In genomic region chr6:9234802-9235201, GRCm38 (mm10) we compare ENCODE assay signal across 8 mouse cellular contexts.
DNase-seq lines count a peak whose midpoint lies in the region; ATAC-seq and TF ChIP-seq lines count a peak whose summit lies in the region.

No protein-coding gene starts in this region.

- H3K9me3 ChIP-seq in forebrain, postnatal 0 days (ENCODE audit: low read length): no peaks in the 10 kb centered on the region
- H3K9me3 ChIP-seq in forebrain, embryonic 13.5 days (replicated peaks): no peaks in the 10 kb centered on the region
- H3K9me3 ChIP-seq in midbrain, embryonic 11.5 days (ENCODE audit: control insufficient read depth, low read length): no peaks in the 10 kb centered on the region
- no peaks in the 10 kb centered on the region for H3K9me3 ChIP-seq in midbrain, embryonic 15.5 days
- no peaks in the 10 kb centered on the region for H3K9me3 ChIP-seq in limb, embryonic 10.5 days (replicated peaks)

- TF ChIP-seq CTCF in forebrain, postnatal 0 days (IDR thresholded peaks at IDR 0.05; ENCODE audit: low read depth): peak; percentile 38
- TF ChIP-seq CTCF in brain, embryonic 14.5 days (IDR thresholded peaks at IDR 0.05; ENCODE audit: borderline replicate concordance, extremely low read depth, insufficient read depth, insufficient read length): peak; percentile 46; the same call in 1 of the 2 replicates

- no peaks in the 10 kb centered on the region for H3K27me3 ChIP-seq in forebrain, postnatal 0 days (ENCODE audit: insufficient read depth, low read length)
- no peaks in the 10 kb centered on the region for H3K27me3 ChIP-seq in forebrain, embryonic 13.5 days
- H3K27me3 ChIP-seq in midbrain, embryonic 11.5 days (ENCODE audit: control insufficient read depth, insufficient read depth, low read length): no peaks in the 10 kb centered on the region
- H3K27me3 ChIP-seq in midbrain, embryonic 15.5 days (replicated peaks): no peaks in the 10 kb centered on the region
- no peaks in the 10 kb centered on the region for H3K27me3 ChIP-seq in limb, embryonic 10.5 days (ENCODE audit: low read depth, poor library complexity, severe bottlenecking)

- no peak overlapping the region for H3K4me3 ChIP-seq in forebrain, postnatal 0 days (ENCODE audit: low read depth, low read length)
- H3K4me3 ChIP-seq in forebrain, embryonic 13.5 days: no peak overlapping the region
- H3K4me3 ChIP-seq in midbrain, embryonic 11.5 days (ENCODE audit: low read depth, low read length): no peak overlapping the region
- no peak overlapping the region for H3K4me3 ChIP-seq in midbrain, embryonic 15.5 days
- H3K4me3 ChIP-seq in limb, embryonic 10.5 days: no peak overlapping the region

- no peak overlapping the region for H3K9ac ChIP-seq in forebrain, postnatal 0 days
- H3K9ac ChIP-seq in forebrain, embryonic 13.5 days: no peak overlapping the region
- no peak overlapping the region for H3K9ac ChIP-seq in midbrain, embryonic 11.5 days (ENCODE audit: low read length)
- no peak overlapping the region for H3K9ac ChIP-seq in midbrain, embryonic 15.5 days

- TF ChIP-seq POLR2A in brain, embryonic 14.5 days (IDR thresholded peaks at IDR 0.05; ENCODE audit: borderline replicate concordance, extremely low read depth, insufficient read depth, insufficient read length, poor library complexity, severe bottlenecking): no peak

- no peak overlapping the region for H3K27ac ChIP-seq in forebrain, postnatal 0 days (ENCODE audit: low read depth, low read length)
- no peak overlapping the region for H3K27ac ChIP-seq in forebrain, embryonic 13.5 days
- no peak overlapping the region for H3K27ac ChIP-seq in midbrain, embryonic 11.5 days (ENCODE audit: low read depth, low read length)
- H3K27ac ChIP-seq in midbrain, embryonic 15.5 days: no peak overlapping the region
- H3K27ac ChIP-seq in limb, embryonic 10.5 days: no peak overlapping the region

- no peaks in the 10 kb centered on the region for H3K4me1 ChIP-seq in forebrain, postnatal 0 days (ENCODE audit: insufficient read depth)
- H3K4me1 ChIP-seq in forebrain, embryonic 13.5 days: no peaks in the 10 kb centered on the region
- no peaks in the 10 kb centered on the region for H3K4me1 ChIP-seq in midbrain, embryonic 11.5 days (ENCODE audit: control insufficient read depth, insufficient read depth, low read length)
- H3K4me1 ChIP-seq in midbrain, embryonic 15.5 days: no peaks in the 10 kb centered on the region
- no peaks in the 10 kb centered on the region for H3K4me1 ChIP-seq in limb, embryonic 10.5 days

- H3K4me2 ChIP-seq in forebrain, postnatal 0 days (ENCODE audit: low read depth): no peak overlapping the region
- no peak overlapping the region for H3K4me2 ChIP-seq in forebrain, embryonic 13.5 days
- H3K4me2 ChIP-seq in midbrain, embryonic 11.5 days: no peak overlapping the region
- H3K4me2 ChIP-seq in midbrain, embryonic 15.5 days: no peak overlapping the region

- H3K36me3 ChIP-seq in forebrain, postnatal 0 days (ENCODE audit: insufficient read depth): no peaks in the 10 kb centered on the region
- no peaks in the 10 kb centered on the region for H3K36me3 ChIP-seq in forebrain, embryonic 13.5 days (ENCODE audit: poor library complexity, severe bottlenecking)
- H3K36me3 ChIP-seq in midbrain, embryonic 11.5 days (ENCODE audit: control insufficient read depth, insufficient read depth, low read length): no peaks in the 10 kb centered on the region
- H3K36me3 ChIP-seq in midbrain, embryonic 15.5 days (replicated peaks): no peaks in the 10 kb centered on the region
- H3K36me3 ChIP-seq in limb, embryonic 10.5 days: no peaks in the 10 kb centered on the region

- ATAC-seq in forebrain, postnatal 0 days: no peak
- ATAC-seq in forebrain, embryonic 13.5 days: no peak
- no peak for ATAC-seq in midbrain, embryonic 11.5 days (ENCODE audit: low FRiP score)
- no peak for ATAC-seq in midbrain, embryonic 15.5 days (replicated peaks)

- peak; percentile 11 for DNase-seq in forebrain, postnatal 0 days
- DNase-seq in midbrain, embryonic 11.5 days (ENCODE audit: low spot score, missing footprints): peak; percentile 85
- DNase-seq in brain, embryonic 14.5 days (ENCODE audit: low read depth): peak; percentile 62
- peak; percentile 34 for DNase-seq in limb, embryonic 10.5 days (ENCODE audit: low spot score)
- DNase-seq in natural killer cell, adult 2 months (ENCODE audit: low spot score in 2 of 2): no peak
- DNase-seq in gastrocnemius, adult 18-20 months (ENCODE audit: low spot score): no peak

Comparison
In these comparisons a context has a peak if more than half of its experiments do, and no peak if none do; other contexts are left out.
1. DNase-seq: peak in forebrain, postnatal 0 days (single experiment), midbrain, embryonic 11.5 days (single experiment), brain, embryonic 14.5 days (single experiment) and limb, embryonic 10.5 days (single experiment); none in natural killer cell, adult 2 months (0 of 2) and gastrocnemius, adult 18-20 months (single experiment).